In the genomic region with DNA sequence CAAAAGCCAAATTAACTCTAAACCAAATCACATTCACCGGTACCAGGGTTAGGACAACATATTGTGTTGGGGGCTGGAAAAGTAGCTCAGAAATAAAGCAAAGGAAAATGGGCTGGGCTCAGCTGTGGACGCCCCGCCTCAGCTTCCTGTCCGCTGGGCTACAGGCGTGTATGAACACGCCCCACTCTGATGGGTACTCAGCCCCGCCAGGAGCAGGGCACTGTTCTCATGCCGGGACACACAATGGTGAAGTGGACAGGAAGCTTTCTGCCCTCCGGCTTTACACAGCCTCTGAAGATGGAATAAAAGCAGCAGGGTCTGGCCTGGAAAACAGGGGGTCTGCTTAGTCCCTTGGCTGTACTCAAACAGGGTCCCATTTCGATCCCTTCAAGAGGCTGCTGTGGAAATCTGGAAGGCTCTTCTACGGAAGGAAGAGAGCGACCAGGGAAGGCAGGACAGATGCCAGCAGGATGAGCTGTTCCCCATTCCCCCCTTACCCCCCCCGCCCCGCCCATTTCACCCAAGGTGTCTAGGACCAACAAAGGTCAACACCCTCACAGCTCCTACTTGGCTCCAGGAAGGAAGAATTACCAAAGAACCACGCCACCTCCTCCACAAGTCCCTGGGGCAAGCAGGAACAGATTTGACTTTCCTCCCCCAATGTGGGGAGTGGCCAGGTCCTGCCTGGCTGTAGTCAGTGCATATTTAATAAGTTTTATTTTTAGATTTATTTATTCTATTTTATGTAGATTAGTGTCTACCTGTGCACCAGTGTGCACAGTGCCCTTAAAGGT, we compare ENCODE assay signal across 8 mouse cellular contexts. TPM values are rescaled to one million over a fixed set of nuclear protein-coding genes. Genes with fewer than 3 reads are reported as not detected.
DNase-seq lines count a peak whose midpoint lies in the region; ATAC-seq and TF ChIP-seq lines count a peak whose summit lies in the region.

No protein-coding gene starts in this region.

- DNase-seq in forebrain, embryonic 10.5 days (ENCODE audit: extremely low spot score, low spot score) = no peak
- DNase-seq in forebrain, postnatal 0 days = no peak
- peak; percentile 84 for DNase-seq in lung, postnatal 36 days
- no peak for DNase-seq in layer of hippocampus, postnatal 36 days
- DNase-seq in spleen, adult 18-20 months = no peak
- no peak for DNase-seq in left cerebral cortex, adult 18-20 months (ENCODE audit: low spot score in 2 of 2)

- H3K27ac ChIP-seq in forebrain, embryonic 10.5 days = peak overlapping the region; percentile 62
- no peak overlapping the region for H3K27ac ChIP-seq in forebrain, postnatal 0 days (ENCODE audit: low read depth, low read length)
- H3K27ac ChIP-seq in embryonic facial prominence, embryonic 13.5 days = peak overlapping the region; percentile 73
- peak overlapping the region; percentile 87 for H3K27ac ChIP-seq in kidney, embryonic 15.5 days

- H3K36me3 ChIP-seq in forebrain, embryonic 10.5 days (replicated peaks) = peaks cover 11% of the 10 kb centered on the region
- peaks cover 2% of the 10 kb centered on the region; the same call in 1 of the 2 replicates for H3K36me3 ChIP-seq in forebrain, postnatal 0 days (ENCODE audit: insufficient read depth)
- H3K36me3 ChIP-seq in embryonic facial prominence, embryonic 13.5 days = peaks cover 12% of the 10 kb centered on the region
- H3K36me3 ChIP-seq in kidney, embryonic 15.5 days = peaks cover 5% of the 10 kb centered on the region; the same call in 1 of the 2 replicates

- H3K4me1 ChIP-seq in forebrain, embryonic 10.5 days = peaks cover 61% of the 10 kb centered on the region
- H3K4me1 ChIP-seq in forebrain, postnatal 0 days (ENCODE audit: insufficient read depth) = peaks cover 5% of the 10 kb centered on the region; the same call in 1 of the 2 replicates
- H3K4me1 ChIP-seq in embryonic facial prominence, embryonic 13.5 days = peaks cover 85% of the 10 kb centered on the region
- peaks cover 92% of the 10 kb centered on the region for H3K4me1 ChIP-seq in kidney, embryonic 15.5 days

- no peak overlapping the region for H3K9ac ChIP-seq in forebrain, postnatal 0 days
- H3K9ac ChIP-seq in embryonic facial prominence, embryonic 13.5 days = no peak overlapping the region
- H3K9ac ChIP-seq in kidney, embryonic 15.5 days = no peak overlapping the region

- WGBS in forebrain, embryonic 10.5 days = 63% methylated on average over 15 of the region's 15 CpGs
- 57% methylated on average over 15 of the region's 15 CpGs for WGBS in forebrain, postnatal 0 days
- 44% methylated on average over 15 of the region's 15 CpGs for WGBS in embryonic facial prominence, embryonic 13.5 days
- 31% methylated on average over 15 of the region's 15 CpGs for WGBS in kidney, embryonic 15.5 days

- H3K9me3 ChIP-seq in forebrain, embryonic 10.5 days = no peaks in the 10 kb centered on the region
- no peaks in the 10 kb centered on the region for H3K9me3 ChIP-seq in forebrain, postnatal 0 days (ENCODE audit: low read length)
- H3K9me3 ChIP-seq in embryonic facial prominence, embryonic 13.5 days = no peaks in the 10 kb centered on the region
- no peaks in the 10 kb centered on the region for H3K9me3 ChIP-seq in kidney, embryonic 15.5 days (replicated peaks)

- no peak for ATAC-seq in forebrain, postnatal 0 days
- no peak for ATAC-seq in embryonic facial prominence, embryonic 13.5 days (ENCODE audit: insufficient number of reproducible peaks, insufficient read depth, low FRiP score, low TSS enrichment, low read depth)
- ATAC-seq in kidney, embryonic 15.5 days (replicated peaks; ENCODE audit: low FRiP score) = 0 out of 2 replicates have a peak, but pooled peaks have one; percentile 52

- no peaks in the 10 kb centered on the region for H3K27me3 ChIP-seq in forebrain, embryonic 10.5 days (ENCODE audit: poor library complexity, severe bottlenecking)
- H3K27me3 ChIP-seq in forebrain, postnatal 0 days (ENCODE audit: insufficient read depth, low read length) = no peaks in the 10 kb centered on the region
- H3K27me3 ChIP-seq in embryonic facial prominence, embryonic 13.5 days = no peaks in the 10 kb centered on the region
- no peaks in the 10 kb centered on the region for H3K27me3 ChIP-seq in kidney, embryonic 15.5 days

- H3K4me3 ChIP-seq in forebrain, embryonic 10.5 days = no peak overlapping the region
- H3K4me3 ChIP-seq in forebrain, postnatal 0 days (ENCODE audit: low read depth, low read length) = no peak overlapping the region
- no peak overlapping the region for H3K4me3 ChIP-seq in embryonic facial prominence, embryonic 13.5 days
- 0 out of 2 replicates have a peak overlapping the region, but pooled peaks have one; percentile 15 for H3K4me3 ChIP-seq in kidney, embryonic 15.5 days (replicated peaks)

- TF ChIP-seq CTCF in forebrain, postnatal 0 days (IDR thresholded peaks at IDR 0.05; ENCODE audit: low read depth) = no peak

- H3K4me2 ChIP-seq in forebrain, postnatal 0 days (ENCODE audit: low read depth) = no peak overlapping the region
- H3K4me2 ChIP-seq in embryonic facial prominence, embryonic 13.5 days = peak overlapping the region; percentile 36
- H3K4me2 ChIP-seq in kidney, embryonic 15.5 days = peak overlapping the region; percentile 47

RNA-seq across cellular contexts. Expression of gene Ptk7, which starts 19.4 kb away (rescaled TPM):
- 66.0 and 68.4 TPM in 2 replicates for polyA plus RNA-seq in forebrain, embryonic 10.5 days (2016; fragmentation: Nextera tagmentation; extraction: Ambion mirVana)
- 42.4 and 56.6 TPM in 2 replicates for total RNA-seq in forebrain, postnatal 0 days (2014; rRNA removed)
- polyA plus RNA-seq in forebrain, postnatal 0 days (2015; fragmentation: Nextera tagmentation; extraction: Ambion mirVana) = 18.9 and 19.7 TPM in 2 replicates
- 148 and 149 TPM in 2 replicates for polyA plus RNA-seq in embryonic facial prominence, embryonic 13.5 days (2015; fragmentation: Nextera tagmentation; extraction: Ambion mirVana)
- 120 and 138 TPM in 2 replicates for polyA plus RNA-seq in kidney, embryonic 15.5 days (2015; fragmentation: Nextera tagmentation; extraction: Ambion mirVana)
- total RNA-seq in layer of hippocampus, postnatal 36 days (2021) = 1 to 10 TPM; 8.5 to 9.6 TPM
- 10 to 100 TPM in 1 of 2 experiments, 1 to 10 TPM in 1; 9.5 to 10.1 TPM for total RNA-seq in left cerebral cortex, adult 18-20 months (2021)

RNA-seq across cellular contexts. Expression of gene Klc4, which starts 35.9 kb away (rescaled TPM):
- polyA plus RNA-seq in forebrain, embryonic 10.5 days (2016; fragmentation: Nextera tagmentation; extraction: Ambion mirVana) = 29.1 and 31.8 TPM in 2 replicates
- total RNA-seq in forebrain, postnatal 0 days (2014; rRNA removed) = 31.2 and 32.7 TPM in 2 replicates
- polyA plus RNA-seq in forebrain, postnatal 0 days (2015; fragmentation: Nextera tagmentation; extraction: Ambion mirVana) = 20.3 and 21.3 TPM in 2 replicates
- polyA plus RNA-seq in embryonic facial prominence, embryonic 13.5 days (2015; fragmentation: Nextera tagmentation; extraction: Ambion mirVana) = 21.8 and 26.3 TPM in 2 replicates
- 36.9 and 42.4 TPM in 2 replicates for polyA plus RNA-seq in kidney, embryonic 15.5 days (2015; fragmentation: Nextera tagmentation; extraction: Ambion mirVana)
- total RNA-seq in layer of hippocampus, postnatal 36 days (2021) = 10 to 100 TPM; 19.0 to 19.7 TPM
- 10 to 100 TPM; 24.3 to 26.2 TPM for total RNA-seq in left cerebral cortex, adult 18-20 months (2021)

RNA-seq across cellular contexts. Expression of gene Mrpl2, which starts 36.1 kb away (rescaled TPM):
- polyA plus RNA-seq in forebrain, embryonic 10.5 days (2016; fragmentation: Nextera tagmentation; extraction: Ambion mirVana) = 136 and 137 TPM in 2 replicates
- 51.4 and 62.9 TPM in 2 replicates for total RNA-seq in forebrain, postnatal 0 days (2014; rRNA removed)
- polyA plus RNA-seq in forebrain, postnatal 0 days (2015; fragmentation: Nextera tagmentation; extraction: Ambion mirVana) = 96.2 and 111 TPM in 2 replicates
- polyA plus RNA-seq in embryonic facial prominence, embryonic 13.5 days (2015; fragmentation: Nextera tagmentation; extraction: Ambion mirVana) = 92.7 and 95.4 TPM in 2 replicates
- 108 and 124 TPM in 2 replicates for polyA plus RNA-seq in kidney, embryonic 15.5 days (2015; fragmentation: Nextera tagmentation; extraction: Ambion mirVana)
- 10 to 100 TPM; 45.3 to 50.7 TPM for total RNA-seq in layer of hippocampus, postnatal 36 days (2021)
- 10 to 100 TPM; 51.8 to 53.0 TPM for total RNA-seq in left cerebral cortex, adult 18-20 months (2021)

RNA-seq across cellular contexts. Expression of gene Cul7, which starts 40.2 kb away (rescaled TPM):
- polyA plus RNA-seq in forebrain, embryonic 10.5 days (2016; fragmentation: Nextera tagmentation; extraction: Ambion mirVana) = 38.0 and 40.9 TPM in 2 replicates
- 77.0 and 89.9 TPM in 2 replicates for total RNA-seq in forebrain, postnatal 0 days (2014; rRNA removed)
- 20.6 and 24.0 TPM in 2 replicates for polyA plus RNA-seq in forebrain, postnatal 0 days (2015; fragmentation: Nextera tagmentation; extraction: Ambion mirVana)
- polyA plus RNA-seq in embryonic facial prominence, embryonic 13.5 days (2015; fragmentation: Nextera tagmentation; extraction: Ambion mirVana) = 57.4 and 64.1 TPM in 2 replicates
- 55.5 and 59.2 TPM in 2 replicates for polyA plus RNA-seq in kidney, embryonic 15.5 days (2015; fragmentation: Nextera tagmentation; extraction: Ambion mirVana)
- 10 to 100 TPM; 18.4 to 20.0 TPM for total RNA-seq in layer of hippocampus, postnatal 36 days (2021)
- total RNA-seq in left cerebral cortex, adult 18-20 months (2021) = 10 to 100 TPM; 26.1 to 27.1 TPM

RNA-seq across cellular contexts. Expression of gene Srf, which starts 53.9 kb away (rescaled TPM):
- 5.4 and 5.5 TPM in 2 replicates for polyA plus RNA-seq in forebrain, embryonic 10.5 days (2016; fragmentation: Nextera tagmentation; extraction: Ambion mirVana)
- 47.2 and 57.0 TPM in 2 replicates for total RNA-seq in forebrain, postnatal 0 days (2014; rRNA removed)
- polyA plus RNA-seq in forebrain, postnatal 0 days (2015; fragmentation: Nextera tagmentation; extraction: Ambion mirVana) = 2.3 and 2.4 TPM in 2 replicates
- 6.3 and 8.9 TPM in 2 replicates for polyA plus RNA-seq in embryonic facial prominence, embryonic 13.5 days (2015; fragmentation: Nextera tagmentation; extraction: Ambion mirVana)
- 9.1 and 9.5 TPM in 2 replicates for polyA plus RNA-seq in kidney, embryonic 15.5 days (2015; fragmentation: Nextera tagmentation; extraction: Ambion mirVana)
- total RNA-seq in layer of hippocampus, postnatal 36 days (2021) = 10 to 100 TPM; 82.3 to 83.6 TPM
- total RNA-seq in left cerebral cortex, adult 18-20 months (2021) = 10 to 100 TPM; 70.4 to 77.9 TPM
